Mouse (Mus musculus): ENCODE results near the gene Fastkd3.

Gene Fastkd3

GRCm38 (mm10) chr13:68622792-68623191 is 40.8 kb downstream of the Fastkd3 start:
- no peak for DNase-seq

GRCm38 (mm10) chr13:68627041-68627440 is 45.0 kb downstream of the Fastkd3 start:
- no peak for DNase-seq
